Comparison of ENCODE assay signal across 7 mouse cellular contexts in the genomic region with DNA sequence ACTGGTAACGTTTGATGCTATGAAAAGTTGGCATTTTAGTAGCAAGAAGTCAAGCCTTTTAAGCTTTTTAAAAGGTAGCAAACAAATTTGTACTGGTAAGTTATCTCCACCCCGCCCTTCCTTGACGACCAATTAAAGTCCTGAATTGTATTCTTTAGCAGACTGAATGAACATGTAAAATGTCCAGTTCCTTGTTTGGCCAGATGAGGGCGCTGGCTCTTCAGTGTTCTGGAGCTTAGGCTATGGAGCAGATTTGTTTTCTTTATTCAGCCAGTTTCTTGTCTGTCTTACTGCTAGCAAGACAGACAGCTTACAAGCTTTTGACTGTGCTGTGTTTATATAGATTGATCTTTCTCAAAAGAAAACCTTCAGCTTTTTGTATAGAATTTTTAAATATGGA. TPM values are rescaled to one million over a fixed set of nuclear protein-coding genes. Genes with fewer than 3 reads are reported as not detected.
DNase-seq lines count a peak whose midpoint lies in the region; ATAC-seq lines count a peak whose summit lies in the region.

No protein-coding gene starts in this region.

- intact Hi-C loops in left cerebral cortex, postnatal 14 days (cut with DNase I): no loop called here

- 62% methylated on average over 4 of the region's 4 CpGs for WGBS in embryonic facial prominence, embryonic 10.5 days

- ATAC-seq in hematopoietic stem cell, adult 5-6 weeks (replicated peaks in 1 of 2; ENCODE audit: insufficient read depth in 1 of 2, low FRiP score in 2 of 2, low TSS enrichment in 1 of 2, low read depth in 1 of 2, poor library complexity in 2 of 2, severe bottlenecking in 2 of 2): peak; percentile 49 to 57; a peak in 1 of 4 replicates

- peak; percentile 72 for DNase-seq in urinary bladder, postnatal 14 days (ENCODE audit: low spot score)
- DNase-seq in urinary bladder, postnatal 4 days (ENCODE audit: low spot score in 2 of 2): no peak
- DNase-seq in adrenal gland, postnatal 14 days: peak; percentile 76
- DNase-seq in embryonic facial prominence, embryonic 10.5 days (ENCODE audit: low spot score): peak; percentile 54
- peak; percentile 81 to 88 for DNase-seq in left cerebral cortex, postnatal 14 days (ENCODE audit: low spot score in 2 of 2)
- DNase-seq in retina, postnatal 7 days (ENCODE audit: low read depth, low spot score): peak; percentile 34

- H3K27ac ChIP-seq in embryonic facial prominence, embryonic 10.5 days (replicated peaks): no peak overlapping the region

- H3K36me3 ChIP-seq in embryonic facial prominence, embryonic 10.5 days (replicated peaks): no peaks in the 10 kb centered on the region; the same call in 1 of the 2 replicates

- H3K4me1 ChIP-seq in embryonic facial prominence, embryonic 10.5 days: peaks cover 6% of the 10 kb centered on the region

- no peak overlapping the region for H3K4me3 ChIP-seq in embryonic facial prominence, embryonic 10.5 days

- no peaks in the 10 kb centered on the region for H3K9me3 ChIP-seq in embryonic facial prominence, embryonic 10.5 days

- no peaks in the 10 kb centered on the region for H3K27me3 ChIP-seq in embryonic facial prominence, embryonic 10.5 days (replicated peaks; ENCODE audit: low read depth, poor library complexity, severe bottlenecking)

RNA-seq across cellular contexts. Expression of a gene that starts 48.5 kb away (rescaled TPM):
- total RNA-seq in adrenal gland, postnatal 14 days (2021): 30.1 and 32.7 TPM in 2 replicates
- 42.0 and 47.1 TPM in 2 replicates for polyA plus RNA-seq in embryonic facial prominence, embryonic 10.5 days (2016; fragmentation: Nextera tagmentation; extraction: Ambion mirVana)
- total RNA-seq in hematopoietic stem cell, adult 5-6 weeks (2017): 26.4 and 44.2 TPM in 2 replicates
- 10 to 100 TPM; 84.9 to 89.5 TPM for total RNA-seq in left cerebral cortex, postnatal 14 days (2021)

Comparison
In these comparisons a context has a peak if more than half of its experiments do, and no peak if none do; other contexts are left out.
1. DNase-seq: peak in urinary bladder, postnatal 14 days (single experiment), adrenal gland, postnatal 14 days (single experiment), embryonic facial prominence, embryonic 10.5 days (single experiment), left cerebral cortex, postnatal 14 days (2 of 2) and retina, postnatal 7 days (single experiment); none in urinary bladder, postnatal 4 days (0 of 2).